Mouse (Mus musculus): ENCODE measurements around the gene Mrpl9. TPM values are rescaled to one million over a fixed set of nuclear protein-coding genes. Genes with fewer than 3 reads are reported as not detected.

Gene Mrpl9
- polyA plus RNA-seq, 1 experiment from 2014 or later: 63.2 TPM

DNA sequence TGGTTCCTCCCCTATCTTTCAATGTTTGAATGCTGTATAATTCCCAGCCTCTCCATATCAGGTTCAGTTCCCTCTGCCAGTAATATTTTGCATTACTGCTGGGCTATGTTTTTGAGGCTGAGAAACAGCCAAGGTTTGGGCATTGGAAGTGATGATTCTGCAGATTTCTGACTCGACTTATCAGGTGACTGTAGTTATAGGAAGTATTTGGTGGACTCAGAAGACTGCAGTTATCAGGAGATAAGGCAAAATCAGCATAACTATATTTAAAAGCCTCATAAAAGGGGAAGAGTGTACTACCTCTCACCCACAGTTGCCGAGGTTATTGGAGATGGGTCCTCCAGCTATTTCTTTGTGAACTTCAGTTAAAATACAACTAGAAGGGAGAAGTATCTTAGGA lies 12.1 kb upstream of the Mrpl9 start:
- no peaks in the 10 kb centered on the region for H3K27me3 ChIP-seq
- no peaks in the 10 kb centered on the region for H3K4me1 ChIP-seq (replicated peaks)
- no peak overlapping the region for H3K9ac ChIP-seq (replicated peaks)
- no peak for ATAC-seq
- 86% methylated on average over 2 of the region's 2 CpGs for WGBS
- no peak overlapping the region for H3K4me3 ChIP-seq (replicated peaks)
- H3K27ac ChIP-seq: no peak overlapping the region
- peaks cover 49% of the 10 kb centered on the region for H3K36me3 ChIP-seq
- no peak overlapping the region for H3K4me2 ChIP-seq (replicated peaks)
- H3K9me3 ChIP-seq: no peaks in the 10 kb centered on the region

DNA sequence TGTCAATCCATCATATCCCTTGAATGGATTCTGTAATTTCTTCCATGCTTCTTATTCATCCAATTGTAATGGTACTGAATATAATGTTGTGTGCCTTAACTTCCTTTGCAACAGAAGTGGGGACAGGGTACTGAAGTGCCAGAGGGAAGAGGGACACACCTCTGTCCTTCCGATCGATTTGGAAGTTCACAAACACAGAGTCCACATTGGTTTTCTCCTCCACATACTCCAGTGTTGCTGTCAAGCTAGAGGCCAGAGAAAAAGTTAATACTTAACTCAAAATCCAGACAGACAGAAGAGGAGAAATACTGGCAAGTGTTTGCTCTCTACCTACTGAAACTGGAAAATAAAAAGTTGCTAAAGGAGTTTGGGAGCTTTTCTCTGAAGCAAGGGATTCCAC lies 8.8 kb upstream of the Mrpl9 start:
- H3K27me3 ChIP-seq: no peaks in the 10 kb centered on the region
- no peaks in the 10 kb centered on the region for H3K9me3 ChIP-seq
- H3K4me1 ChIP-seq (replicated peaks): no peaks in the 10 kb centered on the region
- WGBS: 95% methylated on average over 2 of the region's 2 CpGs
- H3K9ac ChIP-seq (replicated peaks): no peak overlapping the region
- H3K36me3 ChIP-seq: peaks cover 23% of the 10 kb centered on the region
- H3K4me2 ChIP-seq (replicated peaks): no peak overlapping the region
- ATAC-seq: no peak
- H3K27ac ChIP-seq: no peak overlapping the region
- no peak overlapping the region for H3K4me3 ChIP-seq (replicated peaks)

DNA sequence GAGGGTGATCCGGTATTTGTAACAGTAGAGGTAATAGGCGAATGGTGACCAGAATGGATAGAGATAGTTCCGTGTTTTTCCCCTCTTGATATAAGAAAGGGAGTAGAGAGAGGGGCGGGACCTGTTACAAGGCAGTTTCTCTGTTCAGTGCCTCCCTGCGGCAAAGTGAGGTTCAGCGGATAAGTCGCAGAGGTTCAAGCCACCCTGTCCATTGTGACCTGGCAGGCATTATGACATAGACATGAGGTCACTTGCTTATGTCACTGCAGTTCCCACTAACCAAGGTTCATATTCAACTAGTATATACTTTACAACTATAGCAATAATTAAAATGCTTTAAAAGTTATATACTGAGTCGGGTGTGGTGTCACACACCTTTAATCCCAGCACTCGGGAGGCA lies 6.7 kb upstream of the Mrpl9 start:
- 83% methylated on average over 9 of the region's 9 CpGs for WGBS
- ATAC-seq: no peak
- Histone ChIP-seq H3K9me3 (no peaks in the 10 kb centered on the region), H3K4me2 (replicated peaks) (no peak overlapping the region), H3K4me1 (replicated peaks) (no peaks in the 10 kb centered on the region), H3K9ac (replicated peaks) (no peak overlapping the region), H3K27me3 (0 out of 2 replicates have a peak, but pooled peaks cover 3% of the 10 kb centered on the region), H3K36me3 (peaks cover 6% of the 10 kb centered on the region; the same call in 1 of the 2 replicates), H3K4me3 (replicated peaks) (no peak overlapping the region), H3K27ac (no peak overlapping the region)

DNA sequence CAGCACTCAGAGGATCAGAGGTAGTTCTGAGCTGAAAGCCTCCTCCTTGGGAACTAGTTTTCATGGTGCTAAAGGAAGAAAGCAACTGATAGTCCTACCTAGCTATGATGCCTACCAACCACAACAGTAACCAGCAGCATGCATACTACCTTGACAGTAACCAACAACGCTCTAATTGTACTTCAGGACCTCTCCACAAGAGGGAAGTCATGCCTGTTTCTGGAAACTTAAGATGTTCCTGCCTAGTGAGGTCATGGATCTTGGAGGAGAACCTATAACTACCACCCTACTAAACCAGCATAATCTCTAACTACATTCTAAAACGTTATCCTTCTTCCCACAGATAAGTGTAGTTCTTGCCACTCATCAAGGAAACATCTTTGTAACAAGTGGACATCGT lies 1.9 kb upstream of the Mrpl9 start:
- Histone ChIP-seq H3K9ac (replicated peaks) (no peak overlapping the region), H3K4me2 (replicated peaks) (no peak overlapping the region), H3K4me1 (replicated peaks) (peaks cover 15% of the 10 kb centered on the region), H3K27ac (no peak overlapping the region), H3K27me3 (0 out of 2 replicates have a peak, but pooled peaks cover 3% of the 10 kb centered on the region), H3K9me3 (no peaks in the 10 kb centered on the region), H3K4me3 (replicated peaks) (no peak overlapping the region), H3K36me3 (peaks cover 11% of the 10 kb centered on the region)
- no peak for ATAC-seq
- WGBS: 44% methylated on average over 3 of the region's 3 CpGs

DNA sequence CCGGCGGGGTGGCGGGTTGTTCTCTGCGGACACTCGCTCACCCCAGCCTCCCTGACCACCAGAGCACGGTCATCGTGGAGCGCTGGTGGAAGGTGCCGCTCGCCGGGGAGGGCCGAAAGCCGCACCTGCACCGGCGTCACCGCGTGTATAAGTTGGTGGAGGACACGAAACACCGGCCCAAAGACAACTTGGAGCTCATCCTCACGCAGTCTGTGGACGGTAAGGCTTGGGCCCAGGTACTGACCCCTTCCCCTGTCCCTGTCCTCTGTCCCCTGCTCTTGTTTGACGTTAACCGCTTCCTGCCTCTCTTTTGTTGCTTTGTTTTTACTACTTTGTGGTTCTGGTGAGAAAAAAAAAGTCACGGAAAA lies 463 bp downstream of the Mrpl9 start, which contains the start of gene Oaz3:
Oaz3 (minus strand) TSS at position 319 of the 368 bp plus-strand sequence.
- H3K36me3 ChIP-seq: peaks cover 33% of the 10 kb centered on the region
- peak within 1 kb of the TSS; percentile 93 for H3K9ac ChIP-seq (replicated peaks)
- peak within 1 kb of the TSS; percentile 93 for H3K4me3 ChIP-seq (replicated peaks)
- H3K4me2 ChIP-seq (replicated peaks): peak within 1 kb of the TSS; percentile 78
- no peaks in the 10 kb centered on the region for H3K9me3 ChIP-seq
- H3K27ac ChIP-seq: peak within 1 kb of the TSS; percentile 80
- peaks cover 15% of the 10 kb centered on the region for H3K4me1 ChIP-seq (replicated peaks)
- WGBS: 2% methylated on average over 24 of the region's 24 CpGs
- 0 out of 2 replicates have a peak, but pooled peaks cover 3% of the 10 kb centered on the region for H3K27me3 ChIP-seq
- ATAC-seq: no peak

DNA sequence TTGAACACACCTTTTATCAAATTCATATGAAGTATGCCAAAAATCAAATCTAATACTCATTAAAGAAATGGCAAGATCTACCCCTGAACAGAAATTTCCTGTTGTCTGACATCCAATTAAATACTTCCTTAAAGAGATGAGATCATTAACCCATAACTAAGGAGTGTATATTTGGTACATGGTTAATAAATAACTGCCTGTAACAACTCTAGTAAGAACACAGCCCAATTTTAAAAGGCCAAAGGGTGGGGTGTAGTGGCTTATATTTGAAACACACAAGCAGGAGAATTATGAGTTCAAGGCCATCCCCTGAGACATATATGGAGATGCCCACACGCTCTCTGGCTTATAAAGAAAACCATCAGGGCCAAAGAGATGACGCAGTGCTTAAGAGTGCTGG lies 6.3 kb downstream of the Mrpl9 start:
- H3K36me3 ChIP-seq: peaks cover 46% of the 10 kb centered on the region
- H3K9ac ChIP-seq (replicated peaks): no peak overlapping the region
- H3K4me2 ChIP-seq (replicated peaks): no peak overlapping the region
- no peaks in the 10 kb centered on the region for H3K27me3 ChIP-seq
- no peak overlapping the region for H3K4me3 ChIP-seq (replicated peaks)
- WGBS: 96% methylated on average over 2 of the region's 2 CpGs
- H3K9me3 ChIP-seq: no peaks in the 10 kb centered on the region
- peaks cover 3% of the 10 kb centered on the region for H3K4me1 ChIP-seq (replicated peaks)
- no peak overlapping the region for H3K27ac ChIP-seq
- ATAC-seq: no peak

DNA sequence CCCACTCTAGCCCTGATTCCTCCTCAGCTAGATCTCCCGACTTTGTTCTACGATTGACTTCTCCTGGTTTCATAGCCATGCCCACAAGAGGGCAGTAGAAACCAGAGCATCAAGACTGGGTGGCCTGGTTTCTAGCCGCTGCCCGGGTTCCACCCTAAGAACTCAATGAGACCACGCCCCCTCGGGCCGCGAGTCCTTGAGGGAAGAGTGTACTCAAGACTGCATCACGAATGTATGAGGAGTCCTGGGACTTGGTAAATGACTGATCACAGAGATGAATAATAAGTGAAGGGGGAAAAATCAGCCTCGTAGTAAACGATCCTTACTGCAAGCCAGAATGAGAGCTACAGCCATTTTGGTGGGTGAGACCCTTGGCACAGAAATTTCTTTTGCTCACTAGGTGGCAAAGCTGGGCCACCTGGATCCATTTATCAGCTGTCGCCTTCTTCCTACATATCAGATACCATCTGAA lies 13.4 kb downstream of the Mrpl9 start:
- Histone ChIP-seq H3K27me3 (peaks cover 9% of the 10 kb centered on the region), H3K27ac (no peak overlapping the region), H3K4me3 (replicated peaks) (peak overlapping the region; percentile 41), H3K36me3 (no peaks in the 10 kb centered on the region), H3K4me1 (replicated peaks) (0 out of 2 replicates have a peak, but pooled peaks cover 4% of the 10 kb centered on the region), H3K9me3 (no peaks in the 10 kb centered on the region), H3K4me2 (replicated peaks) (peak overlapping the region; percentile 50), H3K9ac (replicated peaks) (peak overlapping the region; percentile 53)
- WGBS: 3% methylated on average over 12 of the region's 12 CpGs
- peak; percentile 93 for ATAC-seq

DNA sequence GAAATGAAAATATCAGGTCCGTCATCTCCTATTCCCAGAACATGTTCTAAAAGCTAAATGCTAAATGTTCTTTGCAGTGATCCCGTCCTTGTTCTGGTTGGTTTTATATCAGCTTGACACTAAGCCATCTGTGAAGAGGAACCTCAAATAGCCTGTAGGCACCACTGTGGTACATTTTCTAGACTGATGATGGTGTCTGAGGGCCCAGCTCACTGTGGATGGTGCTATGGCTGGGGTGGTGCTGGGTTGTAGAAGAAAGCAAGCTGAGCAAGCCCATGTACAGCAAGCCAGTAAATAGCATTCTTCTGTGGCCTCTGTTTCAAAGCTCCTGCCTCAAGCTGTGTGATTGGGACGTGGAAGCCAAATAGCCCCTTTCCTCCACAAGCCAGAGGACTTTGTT lies 13.9 kb downstream of the Mrpl9 start:
- H3K4me1 ChIP-seq (replicated peaks): 0 out of 2 replicates have a peak, but pooled peaks cover 4% of the 10 kb centered on the region
- H3K36me3 ChIP-seq: no peaks in the 10 kb centered on the region
- 75% methylated on average over 3 of the region's 3 CpGs for WGBS
- H3K4me2 ChIP-seq (replicated peaks): peak overlapping the region; percentile 50; the same call in 1 of the 2 replicates
- no peak overlapping the region for H3K27ac ChIP-seq
- peak; percentile 40; the same call in 1 of the 2 replicates for ATAC-seq
- peaks cover 9% of the 10 kb centered on the region for H3K27me3 ChIP-seq
- peak overlapping the region; percentile 53; the same call in 1 of the 2 replicates for H3K9ac ChIP-seq (replicated peaks)
- H3K4me3 ChIP-seq (replicated peaks): peak overlapping the region; percentile 41; the same call in 1 of the 2 replicates
- no peaks in the 10 kb centered on the region for H3K9me3 ChIP-seq

DNA sequence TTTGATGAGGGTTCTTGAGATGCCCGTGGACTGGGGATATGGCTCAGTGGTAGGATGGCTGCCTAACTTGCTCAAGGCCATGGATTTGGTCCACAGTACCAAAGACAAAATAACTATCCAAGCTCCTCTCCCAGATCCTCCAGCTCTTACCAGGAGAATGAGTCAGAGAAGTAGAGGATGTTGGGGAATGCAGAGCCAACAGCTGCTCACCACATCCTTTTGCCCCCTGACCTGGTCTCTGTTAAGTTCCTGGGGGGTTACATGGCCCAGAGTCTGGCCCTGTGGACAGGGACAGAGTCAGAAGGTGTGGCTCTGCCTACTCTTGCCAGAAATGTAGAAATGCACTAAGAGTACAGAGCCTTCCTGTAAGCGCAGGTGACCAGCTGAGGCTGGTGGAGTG lies 16.7 kb downstream of the Mrpl9 start:
- H3K27ac ChIP-seq: no peak overlapping the region
- H3K4me2 ChIP-seq (replicated peaks): no peak overlapping the region
- WGBS: 96% methylated on average over 2 of the region's 2 CpGs
- no peak for ATAC-seq
- no peaks in the 10 kb centered on the region for H3K9me3 ChIP-seq
- H3K4me1 ChIP-seq (replicated peaks): peaks cover 21% of the 10 kb centered on the region
- H3K9ac ChIP-seq (replicated peaks): no peak overlapping the region
- no peak overlapping the region for H3K4me3 ChIP-seq (replicated peaks)
- peaks cover 9% of the 10 kb centered on the region for H3K27me3 ChIP-seq
- no peaks in the 10 kb centered on the region for H3K36me3 ChIP-seq

DNA sequence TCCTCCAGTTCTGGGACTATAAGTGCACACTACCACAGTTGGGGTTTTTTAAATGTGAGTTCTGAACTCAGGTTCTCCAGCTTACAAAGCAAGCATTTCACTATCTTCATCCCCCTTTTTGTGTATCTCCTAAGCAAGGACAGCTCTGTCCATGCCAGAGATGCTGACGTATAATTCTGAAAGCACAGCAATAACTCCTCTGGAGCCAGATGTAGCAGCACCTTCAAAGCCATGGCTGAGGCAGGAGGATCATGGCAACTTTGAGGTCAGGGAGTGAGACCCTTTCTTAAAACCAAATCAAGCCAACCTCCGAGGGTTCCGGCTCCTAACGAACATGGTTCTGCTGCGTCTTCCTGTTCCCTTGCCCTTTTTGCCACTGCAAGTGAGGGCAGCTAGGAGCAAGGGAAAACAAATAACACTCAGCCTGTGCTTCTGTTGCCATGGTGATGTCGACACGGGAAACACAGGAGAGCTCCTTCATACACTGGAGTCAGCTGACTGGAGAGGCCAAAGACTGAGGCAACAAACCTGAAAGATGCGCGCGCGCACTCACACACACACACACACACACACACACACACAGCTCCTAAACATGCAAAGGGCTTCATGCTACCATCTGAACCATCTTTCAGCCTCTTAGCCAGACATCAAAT lies 20.9 kb downstream of the Mrpl9 start:
- peaks cover 34% of the 10 kb centered on the region for H3K4me1 ChIP-seq (replicated peaks)
- H3K9ac ChIP-seq (replicated peaks): 0 out of 2 replicates have a peak overlapping the region, but pooled peaks have one; percentile 23
- peak overlapping the region; percentile 90 for H3K27ac ChIP-seq
- no peaks in the 10 kb centered on the region for H3K27me3 ChIP-seq
- H3K9me3 ChIP-seq: no peaks in the 10 kb centered on the region
- H3K4me3 ChIP-seq (replicated peaks): no peak overlapping the region
- peak; percentile 83 for ATAC-seq
- 36% methylated on average over 11 of the region's 11 CpGs for WGBS
- H3K4me2 ChIP-seq (replicated peaks): peak overlapping the region; percentile 14
- H3K36me3 ChIP-seq: no peaks in the 10 kb centered on the region

DNA sequence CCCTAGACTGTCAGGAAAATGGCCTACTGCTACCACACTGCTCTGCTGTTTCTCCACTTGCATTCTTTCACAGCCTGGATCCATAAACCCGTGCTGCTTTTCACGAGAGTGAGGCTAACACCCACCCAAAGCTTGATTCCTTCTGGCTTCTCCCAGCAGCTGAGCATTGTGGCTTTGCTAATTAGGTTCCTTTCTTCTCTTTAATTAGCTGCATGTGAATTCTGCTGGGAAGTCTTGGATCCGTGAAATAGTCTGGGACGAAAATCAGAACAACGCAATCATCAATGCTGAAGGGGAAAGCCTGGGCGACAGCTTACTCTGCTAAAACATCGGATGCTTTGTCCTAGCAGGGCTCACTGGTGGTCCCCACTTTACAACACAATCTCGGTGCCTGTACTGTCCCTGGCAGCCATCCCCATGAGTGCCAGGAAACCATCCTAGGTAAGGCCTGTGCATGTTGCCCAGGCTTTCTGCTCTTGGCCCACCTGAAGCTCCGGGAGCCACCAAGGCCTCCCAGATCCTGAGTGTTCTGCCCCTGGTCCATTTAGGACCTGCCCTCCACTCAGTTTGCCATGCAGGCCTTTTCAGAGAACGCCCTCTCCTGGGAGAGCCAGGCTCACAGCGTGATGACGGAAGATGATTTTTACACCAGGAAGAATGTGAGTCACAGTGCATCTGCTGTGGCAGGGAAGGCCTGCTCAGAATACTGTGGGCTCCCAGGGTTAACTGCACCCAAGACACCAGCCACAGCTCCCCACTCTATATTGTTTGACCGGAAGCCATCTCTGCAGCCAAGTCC lies 22.7 kb downstream of the Mrpl9 start:
- H3K27me3 ChIP-seq: no peaks in the 10 kb centered on the region
- H3K9me3 ChIP-seq: no peaks in the 10 kb centered on the region
- peaks cover 36% of the 10 kb centered on the region for H3K4me1 ChIP-seq (replicated peaks)
- no peak overlapping the region for H3K4me3 ChIP-seq (replicated peaks)
- H3K27ac ChIP-seq: peak overlapping the region; percentile 90
- no peaks in the 10 kb centered on the region for H3K36me3 ChIP-seq
- ATAC-seq: peak; percentile 62
- H3K9ac ChIP-seq (replicated peaks): peak overlapping the region; percentile 49; the same call in 1 of the 2 replicates
- 40% methylated on average over 13 of the region's 13 CpGs for WGBS
- H3K4me2 ChIP-seq (replicated peaks): no peak overlapping the region

DNA sequence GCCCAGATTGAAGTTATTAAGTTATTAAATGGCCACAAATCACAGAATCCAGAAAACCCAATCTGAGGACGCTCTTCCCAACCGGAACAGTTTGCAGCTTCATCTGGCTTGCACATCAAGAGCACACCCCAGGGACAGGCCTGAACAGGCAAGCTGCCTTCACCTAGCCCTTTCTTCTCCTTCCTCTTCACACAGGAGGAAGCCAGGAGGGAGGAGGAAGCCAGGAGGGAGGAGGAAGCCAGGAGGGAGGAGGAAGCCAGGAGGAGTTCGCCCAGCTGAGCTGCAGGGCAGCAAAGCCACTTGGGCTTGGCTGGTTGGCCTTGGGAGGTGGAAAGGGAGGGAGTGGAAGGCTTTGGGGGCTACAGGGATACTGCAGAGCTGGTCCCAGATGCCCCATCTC lies 25.8 kb downstream of the Mrpl9 start:
- Histone ChIP-seq H3K4me1 (replicated peaks) (peaks cover 46% of the 10 kb centered on the region), H3K27me3 (no peaks in the 10 kb centered on the region), H3K9ac (replicated peaks) (no peak overlapping the region), H3K36me3 (no peaks in the 10 kb centered on the region), H3K9me3 (no peaks in the 10 kb centered on the region), H3K27ac (no peak overlapping the region), H3K4me2 (replicated peaks) (no peak overlapping the region), H3K4me3 (replicated peaks) (no peak overlapping the region)
- no peak for ATAC-seq
- 62% methylated on average over 3 of the region's 3 CpGs for WGBS
